Mouse (Mus musculus) limb, embryonic 13.5 days (tissue): ENCODE measurements around the gene Rad51b. TPM values are rescaled to one million over a fixed set of nuclear protein-coding genes. Genes with fewer than 3 reads are reported as not detected.
A peak's percentile ranks its signal among the peaks of the same experiment; 100 is the strongest.

Source experiments
- ATAC-seq: fragments of 200-750 bp; cut with Nextera tagmentation; 2 replicates; pipeline ENCODE4 v1.8.0; 2017; ENCODE audit warnings: low read depth, moderate number of reproducible peaks, moderate TSS enrichment; ENCODE audit not compliant: low FRiP score
- H3K27ac ChIP-seq: fragments of 300-500 bp; sonication (generic); 2 replicates; pipeline ENCODE4 v1.5.1; 2015; ENCODE audit warnings: inconsistent platforms, mild to moderate bottlenecking, moderate library complexity
- H3K27me3 ChIP-seq: fragments of 300-500 bp; sonication (generic); 2 replicates; pipeline ENCODE4 v1.6.1; 2015; ENCODE audit warnings: mild to moderate bottlenecking, inconsistent platforms
- H3K36me3 ChIP-seq: fragments of 300-500 bp; sonication (generic); 2 replicates; pipeline ENCODE4 v1.6.1; 2015; ENCODE audit warnings: inconsistent platforms, mild to moderate bottlenecking, moderate library complexity
- H3K4me1 ChIP-seq: fragments of 300-500 bp; sonication (generic); 2 replicates; pipeline ENCODE4 v1.6.1; 2015; ENCODE audit warnings: inconsistent platforms
- H3K4me2 ChIP-seq: fragments of 300-500 bp; sonication (generic); replicated peaks from 2 replicates; pipeline ENCODE4 v1.6.1; 2015; ENCODE audit warnings: inconsistent platforms, mild to moderate bottlenecking, moderate library complexity
- H3K4me3 ChIP-seq: fragments of 300-500 bp; sonication (generic); 2 replicates; pipeline ENCODE4 v1.5.1; 2015; ENCODE audit warnings: moderate library complexity, mild to moderate bottlenecking, inconsistent platforms
- H3K9ac ChIP-seq: fragments of 300-500 bp; sonication (generic); 2 replicates; pipeline ENCODE4 v1.6.1; 2015; ENCODE audit warnings: mild to moderate bottlenecking, inconsistent platforms
- H3K9me3 ChIP-seq: fragments of 300-500 bp; sonication (generic); 2 replicates; pipeline ENCODE4 v1.6.1; 2016; ENCODE audit warnings: inconsistent platforms
- WGBS: fragments of 180-500 bp; shearing (Covaris S2); methylation state at CpG from one replicate; pipeline ENCODE4 v1.1.7; 2015; 5-methylcytosine and 5-hydroxymethylcytosine counted together
- polyA plus RNA-seq: library from polyadenylated mRNA; unstranded; fragments of >200 nt; fragmentation: Nextera tagmentation; extraction: Ambion mirVana; gene quantifications from 2 replicates; pipeline ENCODE4 v1.2.1, GENCODE M21; 2015

Rad51b gene
- polyA plus RNA-seq, 1 experiment from 2014 or later = 7.6 TPM

DNA sequence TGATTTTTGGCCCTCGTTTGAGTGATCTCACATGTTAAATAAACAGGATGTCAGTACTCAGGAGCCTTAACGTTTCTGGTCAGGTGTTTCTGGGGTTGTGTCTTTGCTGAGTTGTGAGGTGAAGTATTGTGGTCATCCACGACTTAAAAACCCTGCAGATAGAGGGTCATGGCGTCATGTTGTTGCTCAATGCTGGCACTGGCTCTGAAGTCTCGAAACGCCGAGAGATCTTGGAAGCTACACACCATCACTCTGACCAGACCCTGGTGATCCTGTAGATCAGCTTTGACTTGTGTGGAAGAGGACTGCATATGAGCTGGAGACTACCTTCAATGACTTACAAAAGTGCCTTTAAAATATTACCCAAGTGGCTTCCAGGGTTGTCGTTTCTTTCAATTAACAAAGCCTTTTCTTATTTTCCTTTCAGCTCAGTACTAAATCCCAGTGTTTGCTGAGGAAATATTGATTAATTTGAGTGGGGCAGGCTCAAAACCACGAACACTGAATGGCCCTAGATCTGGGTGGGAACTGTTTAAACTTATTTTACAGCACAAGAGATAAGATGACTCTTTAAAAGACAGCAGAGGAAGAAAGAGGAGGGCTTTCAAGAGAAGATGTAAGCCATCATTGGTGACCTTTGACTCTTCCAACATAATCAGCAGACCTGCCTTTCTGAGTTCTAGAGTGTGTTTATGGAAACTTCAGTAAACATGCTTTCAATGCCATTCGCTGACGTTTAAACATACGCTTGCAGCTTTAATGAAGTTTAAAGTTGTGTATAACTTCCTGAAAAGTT, 144.3 kb downstream of the Rad51b start:
- no peaks in the 10 kb centered on the region for H3K36me3 ChIP-seq
- 50% methylated on average over 12 of the region's 12 CpGs for WGBS
- H3K4me1 ChIP-seq = 0 out of 2 replicates have a peak, but pooled peaks cover 3% of the 10 kb centered on the region
- H3K9me3 ChIP-seq = no peaks in the 10 kb centered on the region
- ATAC-seq = no peak
- H3K4me2 ChIP-seq = no peak overlapping the region
- H3K27me3 ChIP-seq = no peaks in the 10 kb centered on the region
- H3K9ac ChIP-seq = no peak overlapping the region
- no peak overlapping the region for H3K4me3 ChIP-seq
- no peak overlapping the region for H3K27ac ChIP-seq

DNA sequence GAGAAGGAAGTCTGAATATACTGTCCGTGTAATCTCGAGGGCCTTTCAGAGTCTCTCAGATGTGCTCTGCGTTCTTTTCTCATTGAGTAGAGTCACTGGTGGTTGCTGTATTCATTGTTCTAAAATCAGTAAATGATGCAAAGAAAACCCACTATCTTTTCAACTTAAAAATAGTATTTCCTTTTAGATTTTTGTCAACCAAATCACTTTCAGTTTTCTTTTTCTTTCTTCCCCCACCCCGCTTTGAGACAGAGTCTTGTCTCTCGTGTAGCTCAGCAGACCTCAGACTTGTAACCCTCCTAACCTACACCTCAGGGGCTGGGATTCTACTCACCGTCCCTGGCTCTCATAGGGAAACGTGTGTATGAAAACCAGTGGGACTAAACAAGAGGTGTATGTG, 145.0 kb downstream of the Rad51b start:
- H3K4me1 ChIP-seq = 0 out of 2 replicates have a peak, but pooled peaks cover 3% of the 10 kb centered on the region
- H3K9me3 ChIP-seq = no peaks in the 10 kb centered on the region
- no peak overlapping the region for H3K9ac ChIP-seq
- H3K4me3 ChIP-seq = no peak overlapping the region
- 75% methylated on average over 7 of the region's 7 CpGs for WGBS
- ATAC-seq = no peak
- no peak overlapping the region for H3K27ac ChIP-seq
- H3K36me3 ChIP-seq = no peaks in the 10 kb centered on the region
- no peaks in the 10 kb centered on the region for H3K27me3 ChIP-seq
- no peak overlapping the region for H3K4me2 ChIP-seq

GRCm38 (mm10) chr12:79442836-79443390, 145.8 kb downstream of the Rad51b start:
- no peak for ATAC-seq
- Histone ChIP-seq H3K27me3 (no peaks in the 10 kb centered on the region), H3K4me1 (0 out of 2 replicates have a peak, but pooled peaks cover 3% of the 10 kb centered on the region), H3K9me3 (no peaks in the 10 kb centered on the region), H3K36me3 (no peaks in the 10 kb centered on the region), H3K9ac (no peak overlapping the region), H3K27ac (no peak overlapping the region), H3K4me2 (no peak overlapping the region), H3K4me3 (no peak overlapping the region)
- 53% methylated on average over 6 of the region's 6 CpGs for WGBS

GRCm38 (mm10) chr12:79444646-79445045, 147.6 kb downstream of the Rad51b start:
- H3K27ac ChIP-seq = no peak overlapping the region
- 72% methylated on average over 2 of the region's 2 CpGs for WGBS
- H3K36me3 ChIP-seq = no peaks in the 10 kb centered on the region
- H3K4me2 ChIP-seq = no peak overlapping the region
- no peak overlapping the region for H3K9ac ChIP-seq
- no peaks in the 10 kb centered on the region for H3K9me3 ChIP-seq
- H3K4me1 ChIP-seq = 0 out of 2 replicates have a peak, but pooled peaks cover 3% of the 10 kb centered on the region
- no peaks in the 10 kb centered on the region for H3K27me3 ChIP-seq
- ATAC-seq = no peak
- no peak overlapping the region for H3K4me3 ChIP-seq

- Histone ChIP-seq H3K4me1 (0 out of 2 replicates have a peak, but pooled peaks cover 3% of the 10 kb centered on the region), H3K9ac (no peak overlapping the region), H3K36me3 (no peaks in the 10 kb centered on the region), H3K9me3 (no peaks in the 10 kb centered on the region), H3K27me3 (no peaks in the 10 kb centered on the region), H3K27ac (no peak overlapping the region), H3K4me3 (no peak overlapping the region), H3K4me2 (no peak overlapping the region)
- 50% methylated on average over 3 of the region's 3 CpGs for WGBS
- ATAC-seq = no peak
These were observed 150.0 kb downstream of the Rad51b start for GRCm38 (mm10) chr12:79447039-79447438.

- H3K4me1 ChIP-seq = peaks cover 6% of the 10 kb centered on the region; the same call in 1 of the 2 replicates
- WGBS = 95% methylated on average over 8 of the region's 8 CpGs
These were observed 152.8 kb downstream of the Rad51b start for GRCm38 (mm10) chr12:79449817-79450411.

DNA sequence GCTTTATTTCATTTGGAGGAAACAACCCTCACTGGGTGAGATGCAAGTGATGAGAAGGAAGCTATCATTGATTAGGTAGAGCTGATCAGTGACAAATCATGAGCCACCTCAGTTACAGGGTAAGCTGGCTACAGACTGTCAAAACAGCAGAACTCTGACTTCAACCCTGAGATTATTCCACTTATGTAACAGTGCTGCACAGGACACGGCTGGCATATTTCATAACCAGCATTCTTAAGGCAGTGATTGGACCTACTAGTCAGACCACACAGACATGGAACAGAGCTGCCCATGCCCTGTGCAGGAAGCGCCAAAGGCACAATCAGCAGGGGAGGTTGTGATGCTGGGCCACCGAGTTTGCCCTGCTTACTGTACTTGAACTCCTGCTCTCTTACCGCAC, 155.8 kb downstream of the Rad51b start:
- 82% methylated on average over 4 of the region's 4 CpGs for WGBS
- Histone ChIP-seq H3K27me3 (no peaks in the 10 kb centered on the region), H3K27ac (no peak overlapping the region), H3K9me3 (no peaks in the 10 kb centered on the region), H3K4me2 (no peak overlapping the region), H3K36me3 (no peaks in the 10 kb centered on the region), H3K4me1 (peaks cover 23% of the 10 kb centered on the region), H3K9ac (no peak overlapping the region), H3K4me3 (no peak overlapping the region)
- ATAC-seq = no peak

More at GRCm38 (mm10) chr12:79449817-79450411, 152.8 kb downstream of the Rad51b start:
- Histone ChIP-seq H3K4me2 (no peak overlapping the region), H3K9me3 (no peaks in the 10 kb centered on the region), H3K27me3 (no peaks in the 10 kb centered on the region), H3K27ac (no peak overlapping the region), H3K4me3 (no peak overlapping the region), H3K9ac (no peak overlapping the region), H3K36me3 (no peaks in the 10 kb centered on the region)
- no peak for ATAC-seq

GRCm38 (mm10) chr12:79454017-79454416, 156.9 kb downstream of the Rad51b start:
- H3K9ac ChIP-seq = no peak overlapping the region
- H3K27me3 ChIP-seq = no peaks in the 10 kb centered on the region
- ATAC-seq = no peak
- H3K27ac ChIP-seq = no peak overlapping the region
- H3K36me3 ChIP-seq = no peaks in the 10 kb centered on the region
- WGBS = 73% methylated on average over 4 of the region's 4 CpGs
- no peak overlapping the region for H3K4me2 ChIP-seq
- H3K4me1 ChIP-seq = peaks cover 23% of the 10 kb centered on the region
- no peaks in the 10 kb centered on the region for H3K9me3 ChIP-seq
- no peak overlapping the region for H3K4me3 ChIP-seq

DNA sequence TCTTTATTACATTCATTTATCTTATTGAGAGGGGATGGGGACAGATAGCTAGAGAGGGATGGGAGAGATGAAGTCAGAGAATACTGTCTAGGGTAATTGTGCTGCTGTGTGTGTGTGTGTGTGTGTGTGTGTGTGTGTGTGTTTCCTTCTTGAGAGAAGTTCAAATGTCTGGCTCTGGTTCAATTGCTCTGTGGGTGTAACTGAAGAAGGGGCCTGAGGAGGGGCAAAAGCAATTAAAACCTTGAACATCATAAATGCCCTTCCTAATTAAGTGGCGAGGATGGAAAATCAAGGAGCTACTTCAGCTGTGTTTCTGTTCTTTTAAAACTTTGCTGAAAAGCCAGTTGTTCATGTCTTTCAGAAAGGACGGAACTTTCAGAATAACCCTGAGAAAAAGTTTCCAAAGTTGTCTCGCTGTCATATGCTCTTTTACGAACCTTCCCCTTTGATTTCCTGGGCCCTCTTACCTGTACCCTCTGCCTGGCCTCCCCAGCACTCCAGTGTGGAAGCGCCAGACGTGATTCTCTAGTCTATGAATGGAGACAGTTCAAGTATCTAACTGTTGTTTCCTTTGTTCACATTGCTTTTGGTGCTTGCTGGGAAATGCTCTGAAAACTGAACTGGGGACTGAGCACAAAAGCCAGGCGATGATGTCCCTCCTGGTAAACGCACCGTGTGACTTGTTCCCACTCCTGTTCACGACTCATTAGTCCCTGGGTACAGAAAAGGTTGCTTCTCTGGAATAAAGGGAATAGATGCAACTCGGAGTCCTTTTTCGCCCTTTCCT, 158.2 kb downstream of the Rad51b start:
- peaks cover 23% of the 10 kb centered on the region for H3K4me1 ChIP-seq
- H3K27me3 ChIP-seq = no peaks in the 10 kb centered on the region
- 0 out of 2 replicates have a peak overlapping the region, but pooled peaks have one; percentile 17 for H3K4me2 ChIP-seq
- H3K27ac ChIP-seq = peak overlapping the region; percentile 39; the same call in 1 of the 2 replicates
- H3K9ac ChIP-seq = no peak overlapping the region
- H3K36me3 ChIP-seq = no peaks in the 10 kb centered on the region
- H3K9me3 ChIP-seq = no peaks in the 10 kb centered on the region
- H3K4me3 ChIP-seq = no peak overlapping the region
- 36% methylated on average over 12 of the region's 12 CpGs for WGBS
- ATAC-seq = no peak

GRCm38 (mm10) chr12:79455848-79456164, 158.7 kb downstream of the Rad51b start:
- Histone ChIP-seq H3K4me3 (no peak overlapping the region), H3K9ac (no peak overlapping the region), H3K27ac (peak overlapping the region; percentile 39; the same call in 1 of the 2 replicates), H3K36me3 (no peaks in the 10 kb centered on the region), H3K9me3 (no peaks in the 10 kb centered on the region), H3K27me3 (no peaks in the 10 kb centered on the region), H3K4me1 (peaks cover 23% of the 10 kb centered on the region), H3K4me2 (0 out of 2 replicates have a peak overlapping the region, but pooled peaks have one; percentile 17)
- ATAC-seq = peak; percentile 51; the same call in 1 of the 2 replicates
- 15% methylated on average over 3 of the region's 3 CpGs for WGBS

DNA sequence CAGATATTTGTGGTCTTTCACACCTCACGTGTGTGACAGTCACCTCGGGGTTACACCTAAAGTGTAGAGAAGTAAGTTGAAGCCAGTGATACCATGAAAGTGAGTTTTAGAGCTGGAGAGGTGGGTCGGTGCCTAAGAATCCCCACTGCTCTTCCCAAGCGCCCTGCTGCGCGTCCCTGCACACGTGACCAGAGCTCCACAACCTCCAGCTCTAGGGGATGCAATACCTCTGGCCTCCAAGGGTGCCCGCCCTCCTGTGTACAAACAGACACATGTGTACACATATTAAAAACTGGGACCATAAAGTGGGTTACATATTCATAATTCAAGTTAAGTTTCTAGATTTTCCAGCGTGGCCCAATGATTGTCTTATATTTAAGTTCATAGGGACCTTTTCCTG, 159.2 kb downstream of the Rad51b start:
- H3K4me1 ChIP-seq = peaks cover 23% of the 10 kb centered on the region
- H3K36me3 ChIP-seq = no peaks in the 10 kb centered on the region
- no peaks in the 10 kb centered on the region for H3K9me3 ChIP-seq
- H3K4me3 ChIP-seq = no peak overlapping the region
- no peak overlapping the region for H3K9ac ChIP-seq
- H3K27me3 ChIP-seq = no peaks in the 10 kb centered on the region
- no peak overlapping the region for H3K4me2 ChIP-seq
- no peak for ATAC-seq
- WGBS = 70% methylated on average over 9 of the region's 9 CpGs
- H3K27ac ChIP-seq = peak overlapping the region; percentile 39; the same call in 1 of the 2 replicates
